Mouse (Mus musculus) forebrain, embryonic 12.5 days (tissue): ENCODE measurements around the gene Kctd10. TPM values are rescaled to one million over a fixed set of nuclear protein-coding genes. Genes with fewer than 3 reads are reported as not detected.
A peak's percentile ranks its signal among the peaks of the same experiment; 100 is the strongest.

ENCODE experiments used
- ATAC-seq: fragments of 200-750 bp; cut with Nextera tagmentation; 2 replicates; pipeline ENCODE4 v1.8.0; 2017; ENCODE audit warnings: moderate TSS enrichment; ENCODE audit not compliant: low FRiP score
- H3K27ac ChIP-seq: fragments of 300-500 bp; sonication (generic); 2 replicates; pipeline ENCODE4 v1.5.1; 2016; ENCODE audit warnings: mild to moderate bottlenecking
- H3K27me3 ChIP-seq: fragments of 300-500 bp; sonication (generic); 2 replicates; pipeline ENCODE4 v1.6.1; 2016; ENCODE audit warnings: mild to moderate bottlenecking
- H3K36me3 ChIP-seq: fragments of 300-500 bp; sonication (generic); replicated peaks from 2 replicates; pipeline ENCODE4 v1.6.1; 2016; ENCODE audit warnings: mild to moderate bottlenecking
- H3K4me1 ChIP-seq: fragments of 300-500 bp; sonication (generic); 2 replicates; pipeline ENCODE4 v1.6.1; 2016
- H3K4me2 ChIP-seq: fragments of 300-500 bp; sonication (generic); 2 replicates; pipeline ENCODE4 v1.6.1; 2016; ENCODE audit warnings: mild to moderate bottlenecking, moderate library complexity
- H3K4me3 ChIP-seq: fragments of 300-500 bp; sonication (generic); replicated peaks from 2 replicates; pipeline ENCODE4 v1.5.1; 2016; ENCODE audit warnings: mild to moderate bottlenecking
- H3K9ac ChIP-seq: fragments of 300-500 bp; sonication (generic); 2 replicates; pipeline ENCODE4 v1.6.1; 2016; ENCODE audit warnings: mild to moderate bottlenecking
- H3K9me3 ChIP-seq: fragments of 300-500 bp; sonication (generic); 2 replicates; pipeline ENCODE4 v1.6.1; 2016
- WGBS: fragments of 180-500 bp; shearing (Covaris S2); methylation state at CpG from one replicate; pipeline ENCODE4 v1.1.7; 2016; 5-methylcytosine and 5-hydroxymethylcytosine counted together
- microRNA-seq: library from miRNA; unstranded; fragments of <30 nt; microRNA quantifications from one replicate; pipeline ENCODE4, GENCODE M21; 2017
- polyA plus RNA-seq: library from polyadenylated mRNA; unstranded; fragments of >200 nt; fragmentation: Nextera tagmentation; extraction: Ambion mirVana; gene quantifications from 2 replicates; pipeline ENCODE4 v1.2.1, GENCODE M21; 2016

Gene Kctd10
- polyA plus RNA-seq, 1 experiment from 2014 or later, result 93.1 TPM

- ATAC-seq, result no peak
- Histone ChIP-seq H3K27me3 (peaks cover 10% of the 10 kb centered on the region), H3K9ac (0 out of 2 replicates have a peak overlapping the region, but pooled peaks have one; percentile 12), H3K9me3 (no peaks in the 10 kb centered on the region), H3K4me3 (no peak overlapping the region), H3K4me2 (peak overlapping the region; percentile 23; the same call in 1 of the 2 replicates), H3K27ac (no peak overlapping the region), H3K36me3 (no peaks in the 10 kb centered on the region), H3K4me1 (peaks cover 5% of the 10 kb centered on the region; the same call in 1 of the 2 replicates)
- WGBS, result 24% methylated on average over 16 of the region's 16 CpGs
Observed at GRCm38 (mm10) chr5:114323791-114324507, 56.4 kb downstream of the Kctd10 start.

- WGBS, result 61% methylated on average over 25 of the region's 25 CpGs
- ATAC-seq, result no peak
- H3K9me3 ChIP-seq, result no peaks in the 10 kb centered on the region
- H3K9ac ChIP-seq, result no peak overlapping the region
- H3K4me3 ChIP-seq, result no peak overlapping the region
- H3K27me3 ChIP-seq, result peaks cover 10% of the 10 kb centered on the region
- H3K4me1 ChIP-seq, result peaks cover 5% of the 10 kb centered on the region; the same call in 1 of the 2 replicates
- no peak overlapping the region for H3K27ac ChIP-seq
- H3K4me2 ChIP-seq, result no peak overlapping the region; the same call in 1 of the 2 replicates
- H3K36me3 ChIP-seq, result no peaks in the 10 kb centered on the region
Observed at GRCm38 (mm10) chr5:114323105-114323790, 57.1 kb downstream of the Kctd10 start.

Small RNA genes lying within 50 kb of the gene (microRNA-seq; reads per million reads assigned to microRNA genes)
- not detected for gene Mir7027

Other genes starting within 250 kb of the Kctd10 start
- 1.7 and 1.9 TPM in 2 replicates for gene Acacb, start 234.0 kb downstream of the Kctd10 start, polyA plus RNA-seq
- gene Foxn4, start 106.7 kb downstream of the Kctd10 start, polyA plus RNA-seq, result 0.41 and 0.82 TPM in 2 replicates
- gene Myo1h, start 91.3 kb downstream of the Kctd10 start, polyA plus RNA-seq, result 1.00 and 1.0 TPM in 2 replicates
- 53.7 and 60.1 TPM in 2 replicates for gene Ube3b, start 99 bp upstream of the Kctd10 start, polyA plus RNA-seq
- 25.9 and 29.4 TPM in 2 replicates for gene Mmab, start 63.6 kb upstream of the Kctd10 start, polyA plus RNA-seq
- gene Mvk, start 63.8 kb upstream of the Kctd10 start, polyA plus RNA-seq, result 50.3 and 52.0 TPM in 2 replicates
- gene Fam222a, start 187.5 kb upstream of the Kctd10 start, polyA plus RNA-seq, result 6.9 and 10.2 TPM in 2 replicates